Mouse (Mus musculus) heart, postnatal 36 days (tissue): ENCODE measurements at regions not wholly inside any gene's neighbourhood (a gene's known extent, or its start where the extent isn't known, plus 50 kb on each side); places are given as distances from the start of the nearest gene placed in this dataset.

Source experiments
- DNase-seq, 2 experiments: peaks; one replicate each; pipeline ENCODE4 v3.0.0; 2021 to 2022
- intact Hi-C: fragments of 180-260 bp; cut with DNase I; formaldehyde crosslinking; loops from one replicate; pipeline ENCODE4 v1.15.1; 2025

DNA sequence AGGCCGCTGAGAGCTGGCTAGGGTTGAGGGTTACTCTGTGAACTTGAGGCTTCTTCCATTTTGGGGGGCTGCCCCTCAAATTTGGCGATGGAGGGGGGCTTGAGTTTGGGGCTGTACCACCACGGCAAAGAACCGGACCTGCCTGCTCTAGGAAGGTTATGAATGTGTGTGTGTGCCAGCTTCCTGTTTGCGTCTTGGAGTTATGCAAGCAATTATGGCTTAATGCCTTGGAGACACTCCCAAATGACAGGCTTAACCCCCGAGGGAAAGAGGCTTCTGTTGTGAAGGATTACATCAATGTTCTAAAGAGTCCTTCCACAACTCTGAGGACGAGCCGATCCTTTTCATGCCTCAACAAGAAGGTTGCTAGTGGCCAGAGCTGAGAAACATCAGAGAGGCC, 294.1 kb downstream of the Bcl11a start:
- peak; percentile 31 to 61 for DNase-seq
- intact Hi-C loops, result no loop called here

DNA sequence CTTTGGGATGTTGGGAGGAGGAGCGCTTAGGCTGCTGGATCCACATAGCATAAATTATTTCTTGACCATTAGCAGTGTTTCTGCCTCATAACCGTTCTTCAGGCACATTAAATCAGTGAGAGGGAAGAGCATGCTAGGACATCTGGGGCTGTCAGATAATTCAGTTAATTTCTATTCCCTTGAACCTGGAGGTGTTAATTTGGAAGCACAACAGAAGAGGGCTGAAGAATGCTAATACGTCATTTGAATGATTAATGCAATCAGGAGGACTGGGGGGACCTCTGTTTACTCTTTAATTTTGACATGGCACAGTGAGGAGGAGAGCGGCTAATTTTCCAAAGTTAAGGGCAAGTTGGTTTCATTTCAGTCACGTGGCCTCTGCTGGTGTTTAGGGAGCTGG, 294.8 kb downstream of the Bcl11a start:
- no peak for DNase-seq
- intact Hi-C loops, result no loop called here

DNA sequence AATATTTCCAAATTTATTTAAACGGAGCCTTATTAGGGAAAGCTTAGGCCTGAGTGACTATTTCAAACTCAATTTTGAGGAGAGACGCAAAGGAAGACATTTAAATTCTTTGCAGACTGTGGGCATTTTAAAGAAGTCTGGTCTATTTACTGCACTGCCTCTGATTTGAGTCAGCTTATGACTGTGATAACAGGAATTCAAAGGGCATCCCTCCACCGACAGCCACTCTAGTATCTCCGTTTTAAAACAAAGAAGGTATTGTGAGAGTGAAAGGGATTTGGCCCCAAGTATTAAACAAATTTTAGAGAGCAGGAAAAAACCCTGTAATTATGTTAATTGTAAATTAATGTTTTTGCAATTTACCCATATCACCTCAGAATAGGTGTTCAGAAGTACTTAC, 295.4 kb downstream of the Bcl11a start:
- intact Hi-C loops, result no loop called here
- no peak for DNase-seq

DNA sequence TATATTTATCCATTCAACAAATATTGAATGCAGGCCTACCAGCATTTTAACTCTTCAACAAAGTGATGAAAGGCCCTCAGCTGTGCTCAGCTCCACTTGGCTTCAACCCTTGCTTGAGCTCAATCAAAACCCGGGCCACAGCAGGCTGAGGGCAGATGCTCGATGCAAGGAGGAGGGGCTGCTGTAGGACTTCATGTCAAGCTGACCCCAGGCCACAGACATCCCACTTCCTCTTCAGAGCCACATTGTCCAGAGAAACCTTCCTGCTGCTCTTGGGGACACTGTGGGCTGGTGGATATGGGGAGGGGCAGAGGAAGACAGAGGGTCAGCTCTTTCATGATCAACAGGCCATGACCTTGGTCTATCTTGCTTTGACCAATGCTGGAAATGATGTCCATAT, 299.7 kb downstream of the Bcl11a start:
- no peak for DNase-seq
- intact Hi-C loops, result no loop called here

DNA sequence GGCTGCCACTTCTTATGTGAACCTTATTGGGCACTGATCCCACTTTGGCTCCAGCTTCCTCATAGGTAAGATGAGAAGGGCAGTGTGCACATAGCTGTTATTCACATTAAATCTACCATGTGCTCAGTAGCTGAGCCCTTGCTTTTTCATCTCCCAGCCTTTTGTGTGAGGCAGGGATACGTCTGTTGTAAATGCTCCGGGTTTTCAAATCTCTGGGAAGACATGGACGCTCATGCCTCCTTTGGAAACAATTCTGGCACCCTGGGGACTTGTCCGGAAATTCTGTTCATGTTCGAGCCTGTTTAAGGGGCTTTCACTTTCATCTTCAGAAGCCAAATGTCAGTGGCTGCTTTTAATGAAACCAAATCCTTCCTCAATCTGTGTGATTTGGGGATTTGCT, 312.7 kb downstream of the Bcl11a start:
- intact Hi-C loops, result no loop called here
- DNase-seq, result peak in 1 of 2 experiments; percentile 9

DNA sequence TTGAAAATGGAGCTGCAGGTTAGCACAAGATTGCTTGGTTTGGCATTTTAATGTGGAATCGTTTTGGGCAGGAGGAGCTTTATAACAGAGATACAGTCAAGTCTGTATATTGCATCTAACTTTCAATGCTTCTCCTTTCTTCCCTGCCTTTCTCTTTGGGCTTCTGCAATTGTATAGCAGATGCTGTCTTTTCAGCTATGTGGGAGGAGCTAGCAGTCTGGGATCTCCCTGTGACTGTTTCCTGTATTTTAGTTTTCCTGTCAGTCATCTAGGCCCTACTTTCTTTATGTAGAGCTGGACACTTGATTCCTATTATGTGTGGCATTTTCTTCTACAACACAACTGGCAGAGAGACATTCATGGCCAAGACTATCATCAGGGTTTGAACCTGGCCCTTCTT, 313.5 kb downstream of the Bcl11a start:
- intact Hi-C loops, result no loop called here
- no peak for DNase-seq

DNA sequence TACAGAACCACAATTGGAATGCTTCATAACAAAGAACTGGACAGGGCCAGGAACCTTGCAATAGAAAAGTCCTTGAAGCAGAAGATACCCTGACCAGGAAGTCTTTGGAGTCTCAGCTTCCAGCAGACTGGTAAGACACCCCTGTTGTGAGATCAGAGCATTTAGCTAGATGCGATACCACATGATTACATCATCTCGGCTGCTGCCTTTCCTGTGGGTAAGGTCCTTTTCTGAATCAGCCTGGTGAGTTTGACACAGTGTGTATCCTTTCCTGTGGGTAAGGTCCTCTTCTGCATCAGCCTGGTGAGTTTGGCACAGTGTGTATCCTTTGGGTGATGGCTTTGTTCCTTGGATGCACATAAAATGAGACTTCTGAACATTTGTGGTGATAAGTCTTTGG, 317.6 kb downstream of the Bcl11a start:
- intact Hi-C loops, result no loop called here
- no peak for DNase-seq

DNA sequence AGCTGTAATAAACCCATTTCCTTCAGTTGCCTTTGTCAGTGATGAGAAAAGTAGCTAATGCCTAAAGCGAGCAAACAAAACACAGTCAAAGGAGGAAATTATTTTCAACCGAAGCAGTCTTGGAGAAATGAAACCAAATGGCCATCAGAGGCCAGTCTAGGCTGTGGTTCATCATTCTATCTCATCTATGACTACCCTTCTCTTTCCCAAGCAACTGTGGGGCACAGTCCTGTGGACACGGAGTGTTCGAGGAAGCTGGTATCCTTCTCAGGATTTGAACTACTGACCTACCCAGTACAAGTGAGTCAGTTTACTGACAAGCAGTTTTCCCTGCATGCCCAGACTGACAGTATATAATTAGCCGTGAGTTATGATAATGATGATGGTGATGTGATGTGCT, 319.1 kb downstream of the Bcl11a start:
- no peak for DNase-seq
- intact Hi-C loops, result no loop called here

DNA sequence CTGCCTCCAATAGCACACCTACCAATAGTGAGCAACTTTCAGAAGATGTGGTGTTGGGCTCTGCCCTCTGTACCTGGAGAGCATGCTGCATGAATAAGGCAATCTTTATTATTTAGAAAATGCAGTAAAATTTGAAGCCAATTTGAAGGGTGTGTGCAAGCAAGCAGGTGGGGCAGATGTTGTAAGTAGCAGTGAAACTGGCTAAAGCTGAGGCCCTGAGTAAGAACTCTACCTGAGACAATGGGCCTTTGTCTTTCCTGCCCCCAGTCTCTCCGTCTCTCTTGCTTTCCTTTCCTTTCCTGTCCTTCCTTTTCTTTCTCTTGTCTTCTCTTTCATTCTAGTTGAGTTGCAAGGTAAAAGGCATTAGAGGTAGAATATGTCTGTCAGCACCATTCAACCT, 319.9 kb downstream of the Bcl11a start:
- intact Hi-C loops, result no loop called here
- DNase-seq, result no peak

DNA sequence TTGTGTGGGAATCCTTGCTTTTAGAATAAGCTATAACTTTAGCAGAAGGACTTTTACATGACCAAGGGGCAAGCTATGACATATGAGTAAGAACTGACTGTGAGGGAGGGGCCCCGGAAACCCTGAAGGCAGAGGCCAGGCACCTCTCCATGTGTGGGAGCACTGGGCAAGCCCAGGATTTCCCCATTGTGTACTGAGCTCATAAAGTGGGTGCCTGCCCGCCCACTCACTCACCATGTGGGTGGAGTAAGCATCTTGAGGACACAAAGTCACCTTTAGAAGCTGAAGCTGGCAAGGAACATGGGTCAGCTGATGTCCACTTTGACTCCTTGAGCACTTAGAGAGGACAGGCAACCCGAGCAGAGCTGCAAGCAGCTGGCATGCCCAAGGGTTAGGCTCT, 323.3 kb downstream of the Bcl11a start:
- DNase-seq, result no peak
- intact Hi-C loops, result loop anchor here (10.0 kb wide), 1 partner anchor 316 kb away; no protein-coding TSS in a partner anchor

DNA sequence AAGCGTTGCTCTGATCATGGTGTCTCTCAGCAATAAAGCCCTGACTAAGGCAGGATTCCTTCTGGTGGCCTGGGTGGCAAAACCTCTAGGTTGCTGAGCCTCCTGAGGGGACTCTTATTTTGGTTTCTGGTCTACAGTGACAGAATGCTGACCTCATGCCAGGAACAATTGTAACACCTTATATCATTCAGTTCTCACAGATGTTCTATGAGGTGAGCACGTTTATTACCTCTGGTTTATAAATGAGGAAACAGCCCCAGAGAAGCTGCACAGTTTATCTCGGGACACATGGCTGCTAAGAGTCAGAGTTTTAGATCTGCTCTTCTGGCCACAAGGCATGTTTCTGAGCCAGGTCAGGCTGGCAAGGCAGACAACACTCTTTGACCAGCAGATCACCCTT, 324.3 kb downstream of the Bcl11a start:
- no peak for DNase-seq
- intact Hi-C loops, result loop anchor here (10.0 kb wide), 1 partner anchor 317 kb away; no protein-coding TSS in a partner anchor

DNA sequence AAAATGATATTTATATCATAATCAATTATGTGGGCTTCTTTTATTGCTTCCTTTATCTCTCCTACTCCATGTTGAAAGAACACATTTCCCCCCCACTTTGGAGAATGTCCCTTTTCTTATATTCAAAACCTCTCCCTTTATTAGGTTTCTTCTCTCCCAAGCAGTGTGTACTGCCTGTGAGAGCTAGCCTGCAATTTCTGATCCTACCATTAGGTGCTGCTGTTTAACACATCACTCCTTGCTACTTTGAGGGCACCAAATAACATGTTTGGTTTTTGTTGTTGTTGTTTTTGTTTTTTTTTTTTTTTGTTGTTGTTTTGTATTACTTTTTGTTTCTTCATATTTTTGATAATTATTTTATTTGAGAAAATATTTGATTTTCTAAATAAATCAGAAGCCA, 336.9 kb downstream of the Bcl11a start:
- DNase-seq, result peak in 1 of 2 experiments; percentile 8
- intact Hi-C loops, result loop anchor here (5.0 kb wide), 1 partner anchor 887 kb away; no protein-coding TSS in a partner anchor

DNA sequence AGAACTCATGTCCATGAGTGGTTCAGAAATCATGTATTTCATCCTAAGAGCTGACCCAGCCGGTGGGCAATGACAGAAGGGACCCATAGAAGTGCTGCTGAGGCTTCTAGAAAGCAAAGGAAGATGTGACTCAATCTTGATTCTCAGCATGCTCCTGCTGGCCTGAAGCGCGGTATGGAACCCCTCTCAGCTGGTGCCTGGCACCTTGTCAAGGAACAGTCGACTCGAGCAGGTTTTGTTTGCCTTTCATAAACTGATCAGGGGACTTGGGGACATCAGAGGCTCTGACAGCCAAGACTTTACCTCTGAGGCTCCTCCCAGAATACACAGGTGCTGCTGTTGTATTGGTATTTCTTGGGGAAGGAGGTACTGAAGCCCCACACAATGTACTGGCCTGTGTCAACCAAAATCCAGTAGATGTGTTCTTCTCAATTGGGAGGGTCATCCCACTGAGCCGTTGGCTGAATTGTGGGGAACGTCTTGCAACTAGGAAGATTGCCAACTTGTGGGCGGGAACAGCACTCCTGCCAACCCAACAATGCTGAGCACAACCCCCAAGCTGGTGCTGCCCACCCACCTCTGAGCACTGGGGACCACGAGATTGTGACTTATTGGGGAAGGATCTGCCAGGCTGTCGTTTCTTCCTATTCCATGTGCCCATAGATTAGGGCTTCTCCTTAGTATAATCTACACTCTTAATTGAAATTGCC, 344.4 kb downstream of the Bcl11a start:
- no peak for DNase-seq
- intact Hi-C loops, result no loop called here

DNA sequence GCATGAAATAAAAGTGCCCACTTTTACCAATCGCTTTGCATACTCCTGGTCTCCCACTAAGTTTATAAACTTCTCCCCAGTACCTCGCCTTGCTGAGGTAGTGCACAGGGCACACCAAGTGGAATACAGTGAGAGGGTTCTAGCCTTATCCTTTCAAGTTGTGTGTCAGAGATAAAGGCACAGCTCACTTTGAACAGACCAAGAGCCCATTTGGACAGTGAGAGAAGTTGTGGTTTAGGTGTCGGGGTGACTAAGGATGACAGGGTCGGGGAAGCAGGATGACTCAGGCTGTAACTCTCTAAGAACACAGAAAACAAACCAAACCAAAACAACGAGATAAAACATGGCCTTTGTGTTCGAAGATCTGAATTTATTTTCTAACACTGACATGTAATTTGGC, 345.4 kb downstream of the Bcl11a start:
- intact Hi-C loops, result no loop called here
- no peak for DNase-seq

DNA sequence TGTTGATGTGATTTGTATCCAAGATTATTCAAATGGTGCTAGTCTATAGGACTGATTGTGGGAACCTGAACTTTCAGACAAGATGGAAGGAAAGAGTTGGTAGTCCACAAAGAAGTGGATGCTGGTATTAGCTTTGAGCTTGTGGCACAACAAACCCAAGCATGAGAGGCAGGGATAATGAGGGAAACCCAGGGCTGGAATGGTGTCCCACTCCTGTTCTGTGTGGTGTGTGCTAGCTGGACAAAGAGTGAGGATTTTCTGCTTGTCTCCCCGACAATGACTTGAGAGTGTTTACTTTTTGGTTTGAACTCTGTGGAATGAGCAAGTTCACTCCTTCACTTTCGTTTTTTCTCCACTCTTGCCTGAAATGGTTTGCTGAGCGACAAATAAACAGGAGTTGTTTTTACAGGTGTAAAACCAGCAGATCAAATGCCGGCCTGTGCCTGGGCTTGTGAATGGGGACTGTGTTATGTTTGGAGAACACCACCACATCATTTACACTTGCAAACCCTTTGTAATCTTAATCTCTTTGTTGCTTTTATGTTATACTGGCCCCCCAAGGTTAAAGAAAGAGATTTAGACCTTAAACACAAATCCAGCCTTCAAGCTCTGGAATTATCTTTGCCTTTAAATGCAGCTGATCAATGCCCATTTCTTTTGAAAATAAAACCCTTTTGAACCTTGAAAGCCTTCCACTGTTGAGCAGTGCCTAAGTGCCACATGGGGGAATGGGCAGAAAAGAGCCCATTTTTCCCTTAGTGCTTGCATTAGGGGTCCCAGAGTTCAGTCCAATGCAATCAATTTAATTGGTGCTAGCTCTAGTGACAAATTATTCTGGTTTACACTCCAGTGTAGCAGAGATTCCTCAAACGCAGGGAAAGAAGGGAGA, 349.4 kb downstream of the Bcl11a start:
- no peak for DNase-seq
- intact Hi-C loops, result no loop called here

DNA sequence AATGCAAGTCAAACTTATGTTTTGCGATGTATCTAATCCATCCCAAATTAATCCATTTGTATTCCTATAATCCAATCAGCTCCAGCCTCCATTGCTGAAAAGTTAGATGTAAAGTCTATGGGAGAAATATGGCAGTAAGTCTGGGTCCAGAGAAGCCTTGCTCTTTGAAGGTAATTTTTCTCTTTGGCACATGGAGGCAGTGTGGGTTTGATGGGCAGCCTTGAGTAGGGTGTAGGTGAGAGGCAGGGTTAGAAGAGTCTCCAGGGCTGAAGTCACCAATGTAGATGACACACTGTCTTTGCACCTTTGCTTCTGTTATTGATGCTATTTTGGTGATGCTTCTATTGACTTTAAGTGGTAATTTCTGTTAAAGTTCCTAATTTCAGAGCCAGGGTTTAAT, 370.8 kb downstream of the Bcl11a start:
- intact Hi-C loops, result no loop called here

DNA sequence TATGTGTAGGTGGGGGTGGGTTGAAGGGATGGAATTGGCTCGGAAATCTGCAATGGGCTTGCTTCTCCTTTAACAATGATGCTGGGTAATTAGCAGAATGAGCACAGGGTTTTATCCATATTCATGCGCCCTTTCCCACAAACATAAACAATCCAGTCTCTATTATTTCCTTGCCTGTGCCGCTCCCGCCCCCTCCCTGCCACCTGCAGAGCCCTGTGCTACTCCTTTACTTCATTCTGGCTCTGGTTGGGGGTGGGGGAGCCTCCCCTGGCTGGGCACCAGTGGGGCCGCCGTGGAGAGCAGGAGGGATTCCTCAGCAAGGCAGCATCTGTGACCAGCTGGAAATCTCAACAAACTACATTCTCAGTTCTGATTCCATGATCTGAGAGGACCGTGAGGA, 374.4 kb downstream of the Bcl11a start:
- DNase-seq, result no peak
- intact Hi-C loops, result no loop called here

More for the DNA sequence above, 370.8 kb downstream of the Bcl11a start:
- no peak for DNase-seq

DNA sequence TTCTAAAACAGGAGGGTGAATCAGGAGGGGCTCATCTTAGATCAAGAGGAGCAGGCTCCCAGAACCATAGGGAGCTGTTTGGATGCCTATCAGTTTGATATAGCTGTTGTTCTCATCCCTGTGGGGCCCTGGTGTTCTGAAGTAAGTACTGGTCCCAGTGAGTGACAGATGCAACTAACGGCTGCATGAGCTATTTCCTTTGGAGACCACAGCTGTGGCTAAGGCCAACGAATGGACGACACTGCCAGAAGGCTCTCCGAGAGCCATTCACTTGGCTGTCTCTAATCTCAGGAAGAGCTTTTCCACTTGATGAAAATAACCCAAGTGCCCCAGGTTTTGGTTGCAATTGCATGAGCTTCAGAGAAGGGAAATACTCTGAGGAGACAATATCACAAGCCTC, 386.8 kb downstream of the Bcl11a start:
- intact Hi-C loops, result no loop called here
- no peak for DNase-seq

DNA sequence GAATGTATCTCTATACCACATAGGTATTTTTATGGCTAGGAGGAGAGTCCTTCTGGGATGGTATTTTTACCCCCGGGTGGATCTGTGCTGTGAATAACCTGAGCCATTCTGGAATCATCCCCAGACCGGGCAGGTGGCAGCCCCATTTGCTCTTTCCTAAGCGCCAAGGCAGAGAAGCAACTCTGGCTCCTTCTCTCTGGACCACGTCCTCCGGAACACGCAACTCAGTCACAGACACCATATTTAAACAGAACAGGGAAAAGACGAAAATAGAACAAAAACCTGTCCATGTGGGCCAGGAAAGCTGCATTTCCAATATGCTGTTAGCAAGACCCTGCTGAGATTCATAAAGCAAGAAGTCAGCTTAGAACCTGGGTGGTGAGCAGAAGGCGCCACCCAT, 389.6 kb downstream of the Bcl11a start:
- intact Hi-C loops, result no loop called here
- DNase-seq, result no peak

DNA sequence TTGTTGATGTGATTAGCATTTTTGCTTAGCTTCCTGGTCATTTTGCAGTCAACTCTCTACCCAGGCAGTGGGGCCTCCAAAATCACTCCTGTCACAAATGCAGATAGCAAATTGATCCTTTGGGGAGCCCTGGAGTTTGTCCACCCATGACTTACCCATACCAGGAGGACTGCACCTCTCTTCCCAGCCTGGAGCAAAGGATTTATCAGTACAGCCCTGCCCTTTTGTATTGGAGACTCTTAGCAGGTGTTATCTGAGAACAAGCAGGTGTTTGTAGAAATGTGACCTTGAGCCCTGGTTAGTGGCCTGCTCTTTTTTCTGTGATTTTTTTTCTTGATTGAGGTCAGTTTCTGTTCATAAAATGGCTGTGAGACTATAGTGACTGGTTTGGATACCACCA, 392.6 kb downstream of the Bcl11a start:
- no peak for DNase-seq
- intact Hi-C loops, result no loop called here

DNA sequence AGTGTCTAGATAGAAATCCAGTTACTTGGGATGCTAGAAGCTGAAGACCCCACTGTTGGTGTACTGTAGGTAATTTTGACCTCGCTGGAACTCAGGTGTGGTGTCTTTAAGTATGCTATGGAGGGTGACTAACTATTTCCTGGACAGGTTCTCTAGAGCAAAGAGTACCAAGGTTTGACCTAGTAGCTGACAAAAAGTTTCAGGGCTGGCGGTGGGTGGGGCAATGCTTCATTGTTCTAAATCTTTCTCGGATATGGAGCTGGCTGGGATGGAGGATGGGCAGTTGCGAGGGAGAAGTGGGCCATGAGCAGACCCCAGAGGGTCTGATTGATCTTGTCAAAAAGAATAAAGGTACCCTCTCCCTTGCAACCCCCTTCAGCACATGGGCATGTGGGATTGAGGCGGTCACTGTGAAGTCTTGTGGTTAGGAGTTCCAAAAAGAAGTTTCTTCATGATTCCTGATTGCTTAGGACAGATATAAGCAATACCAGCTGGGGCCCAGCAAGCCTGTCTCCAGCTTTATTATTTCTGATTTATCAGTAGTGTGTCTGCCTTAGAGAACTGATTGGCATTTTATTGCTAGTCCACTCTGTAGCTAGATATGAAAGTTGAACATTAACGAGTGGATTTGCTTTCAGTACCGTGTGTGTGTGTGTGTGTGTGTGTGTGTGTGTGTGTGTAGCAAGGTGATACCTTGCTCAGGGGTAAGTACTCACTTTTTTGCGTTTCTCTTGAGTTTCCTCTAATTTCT, 394.9 kb downstream of the Bcl11a start:
- DNase-seq, result no peak
- intact Hi-C loops, result no loop called here
